In the genomic region with DNA sequence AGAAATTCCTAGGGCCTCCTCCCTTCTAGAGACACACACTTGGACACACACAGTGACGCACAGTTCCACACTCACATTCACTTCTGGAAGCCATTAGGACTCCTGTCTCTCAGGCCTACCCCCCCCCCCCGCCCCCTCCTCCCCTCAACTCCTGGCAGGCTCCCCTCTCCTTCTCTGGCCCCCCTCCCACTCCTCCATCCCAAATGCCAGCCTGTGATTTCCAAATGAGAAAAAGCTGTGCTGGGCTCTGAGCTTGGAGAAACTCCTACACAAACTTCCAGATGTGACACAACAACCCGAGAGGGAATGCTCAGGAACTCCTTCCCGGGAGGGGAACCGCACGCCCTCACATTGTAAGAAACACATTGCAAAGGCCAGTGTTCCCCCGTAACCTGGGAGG, we compare ENCODE assay signal across 13 mouse cellular contexts. TPM values are rescaled to one million over a fixed set of nuclear protein-coding genes. Genes with fewer than 3 reads are reported as not detected.
DNase-seq lines count a peak whose midpoint lies in the region; ATAC-seq and TF ChIP-seq lines count a peak whose summit lies in the region.
"Had no signal": no experiment of that assay in that cellular context is flagged by ENCODE, and none has a peak within 500 bp of the region (broad histone marks: within the 10 kb centered on the region; RNA-seq: fewer than 3 reads in every experiment).

No protein-coding gene starts in this region.

- H3K4me1 ChIP-seq in kidney, embryonic 16.5 days (ENCODE audit: insufficient read depth, low read length), result peaks cover 78% of the 10 kb centered on the region
- peaks cover 27% of the 10 kb centered on the region for H3K4me1 ChIP-seq in forebrain, embryonic 11.5 days (replicated peaks; ENCODE audit: control insufficient read depth, insufficient read depth, low read length)
- peaks cover 51% of the 10 kb centered on the region for H3K4me1 ChIP-seq in limb, embryonic 11.5 days (ENCODE audit: control insufficient read depth, insufficient read depth, low read length)
- H3K4me1 ChIP-seq in neural tube, embryonic 15.5 days, result peaks cover 85% of the 10 kb centered on the region

- H3K9ac ChIP-seq in kidney, embryonic 16.5 days (replicated peaks; ENCODE audit: low read length), result 0 out of 2 replicates have a peak overlapping the region, but pooled peaks have one; percentile 17
- no peak overlapping the region for H3K9ac ChIP-seq in forebrain, embryonic 11.5 days (ENCODE audit: low read length)
- H3K9ac ChIP-seq in limb, embryonic 11.5 days (ENCODE audit: low read length), result no peak overlapping the region; the same call in 1 of the 2 replicates
- no peak overlapping the region for H3K9ac ChIP-seq in neural tube, embryonic 15.5 days (replicated peaks)
- H3K9ac ChIP-seq: heart, embryonic 13.5 days had no signal

- H3K36me3 ChIP-seq in kidney, embryonic 16.5 days (ENCODE audit: insufficient read depth, low read length), result no peaks in the 10 kb centered on the region
- no peaks in the 10 kb centered on the region for H3K36me3 ChIP-seq in forebrain, embryonic 11.5 days (ENCODE audit: control insufficient read depth, insufficient read depth, low read length)
- no peaks in the 10 kb centered on the region for H3K36me3 ChIP-seq in limb, embryonic 11.5 days (ENCODE audit: control insufficient read depth, insufficient read depth, low read length)
- no peaks in the 10 kb centered on the region for H3K36me3 ChIP-seq in neural tube, embryonic 15.5 days
- H3K36me3 ChIP-seq: heart, embryonic 13.5 days had no signal

- H3K9me3 ChIP-seq in kidney, embryonic 16.5 days (ENCODE audit: low read length), result no peaks in the 10 kb centered on the region
- H3K9me3 ChIP-seq in forebrain, embryonic 11.5 days (ENCODE audit: control insufficient read depth, low read length), result no peaks in the 10 kb centered on the region
- H3K9me3 ChIP-seq in limb, embryonic 11.5 days (ENCODE audit: control insufficient read depth, low read length), result no peaks in the 10 kb centered on the region
- no peaks in the 10 kb centered on the region for H3K9me3 ChIP-seq in neural tube, embryonic 15.5 days (replicated peaks)
- H3K9me3 ChIP-seq: heart, embryonic 13.5 days had no signal

- WGBS in kidney, embryonic 16.5 days, result 35% methylated on average over 7 of the region's 7 CpGs
- WGBS in forebrain, embryonic 11.5 days, result 26% methylated on average over 7 of the region's 7 CpGs
- WGBS in limb, embryonic 11.5 days, result 9% methylated on average over 6 of the region's 7 CpGs
- WGBS in neural tube, embryonic 15.5 days, result 45% methylated on average over 6 of the region's 7 CpGs

- H3K4me3 ChIP-seq in kidney, embryonic 16.5 days (ENCODE audit: low read length), result no peak overlapping the region
- no peak overlapping the region for H3K4me3 ChIP-seq in forebrain, embryonic 11.5 days (ENCODE audit: low read depth, low read length)
- H3K4me3 ChIP-seq in limb, embryonic 11.5 days (ENCODE audit: low read depth, low read length), result 0 out of 2 replicates have a peak overlapping the region, but pooled peaks have one; percentile 99
- peak overlapping the region; percentile 92 for H3K4me3 ChIP-seq in neural tube, embryonic 15.5 days (replicated peaks)
- H3K4me3 ChIP-seq in layer of hippocampus, adult 2 months, result no peak overlapping the region
- H3K4me3 ChIP-seq: heart, embryonic 13.5 days had no signal

- no peak for ATAC-seq in kidney, embryonic 16.5 days (ENCODE audit: low FRiP score, low TSS enrichment)
- ATAC-seq in forebrain, embryonic 11.5 days (replicated peaks; ENCODE audit: low FRiP score), result no peak
- ATAC-seq in limb, embryonic 11.5 days (ENCODE audit: insufficient number of reproducible peaks, low FRiP score, low TSS enrichment, low read depth), result 0 out of 2 replicates have a peak, but pooled peaks have one; percentile 9
- no peak for ATAC-seq in neural tube, embryonic 15.5 days (ENCODE audit: low FRiP score)
- ATAC-seq: CD4-positive, CD25-positive, alpha-beta regulatory T cell, adult 4 months had no signal

- no peak for DNase-seq in kidney, adult 9 months
- no peak for DNase-seq in forebrain, embryonic 11.5 days (ENCODE audit: low spot score)
- DNase-seq in limb, embryonic 11.5 days (ENCODE audit: low spot score), result peak; percentile 79
- DNase-seq in layer of hippocampus, adult 2 months (ENCODE audit: low spot score in 2 of 2), result no peak
- no peak for DNase-seq in gastrocnemius, postnatal 36 days
- no peak for DNase-seq in layer of hippocampus, adult 9-10 months (ENCODE audit: low spot score)
- DNase-seq: spleen, adult 18-20 months had no signal

- H3K27ac ChIP-seq in kidney, embryonic 16.5 days (ENCODE audit: low read length), result peak overlapping the region; percentile 48; the same call in 1 of the 2 replicates
- peak overlapping the region; percentile 12; the same call in 1 of the 2 replicates for H3K27ac ChIP-seq in forebrain, embryonic 11.5 days (ENCODE audit: low read depth, low read length)
- H3K27ac ChIP-seq in limb, embryonic 11.5 days (replicated peaks; ENCODE audit: low read depth, low read length), result peak overlapping the region; percentile 93
- peak overlapping the region; percentile 90 for H3K27ac ChIP-seq in neural tube, embryonic 15.5 days (replicated peaks)
- H3K27ac ChIP-seq in layer of hippocampus, adult 2 months, result no peak overlapping the region
- H3K27ac ChIP-seq: heart, embryonic 13.5 days had no signal

- H3K4me2 ChIP-seq in kidney, embryonic 16.5 days (replicated peaks; ENCODE audit: low read depth, low read length), result peak overlapping the region; percentile 98; the same call in 1 of the 2 replicates
- no peak overlapping the region for H3K4me2 ChIP-seq in forebrain, embryonic 11.5 days (ENCODE audit: low read depth, low read length, severe bottlenecking)
- H3K4me2 ChIP-seq in limb, embryonic 11.5 days (ENCODE audit: low read depth, severe bottlenecking), result peak overlapping the region; percentile 95
- peak overlapping the region; percentile 92 for H3K4me2 ChIP-seq in neural tube, embryonic 15.5 days

- peaks cover 17% of the 10 kb centered on the region; the same call in 1 of the 2 replicates for H3K27me3 ChIP-seq in kidney, embryonic 16.5 days (ENCODE audit: insufficient read depth, low read length)
- peaks cover 17% of the 10 kb centered on the region for H3K27me3 ChIP-seq in forebrain, embryonic 11.5 days (ENCODE audit: control insufficient read depth, insufficient read depth, low read length)
- peaks cover 3% of the 10 kb centered on the region; the same call in 1 of the 2 replicates for H3K27me3 ChIP-seq in limb, embryonic 11.5 days (ENCODE audit: control insufficient read depth, insufficient read depth, low read length)
- peaks cover 6% of the 10 kb centered on the region; the same call in 1 of the 2 replicates for H3K27me3 ChIP-seq in neural tube, embryonic 15.5 days (replicated peaks)

- no peak for TF ChIP-seq CTCF in layer of hippocampus, adult 2 months (conservative IDR thresholded peaks at IDR 0.05)

- intact Hi-C loops in gastrocnemius, postnatal 36 days (cut with DNase I), result no loop called here

RNA-seq across cellular contexts. Expression of a gene that starts 3.6 kb away (rescaled TPM):
- polyA plus RNA-seq in kidney, embryonic 16.5 days (2015; fragmentation: Nextera tagmentation; extraction: Ambion mirVana), result 10.2 and 10.3 TPM in 2 replicates
- polyA plus RNA-seq in forebrain, embryonic 11.5 days (2014; fragmentation: Nextera tagmentation; extraction: Ambion mirVana), result 13.0 and 17.4 TPM in 2 replicates
- polyA plus RNA-seq in limb, embryonic 11.5 days (2014; fragmentation: Nextera tagmentation; extraction: Ambion mirVana), result 21.0 and 24.3 TPM in 2 replicates
- polyA plus RNA-seq in neural tube, embryonic 15.5 days (2015; fragmentation: Nextera tagmentation; extraction: Ambion mirVana), result 12.8 and 14.7 TPM in 2 replicates
- total RNA-seq in layer of hippocampus, adult 2 months (2021), result 10 to 100 TPM; 61.0 to 74.0 TPM
- 1 to 10 TPM; 2.0 to 3.0 TPM for total RNA-seq in gastrocnemius, postnatal 36 days (2021)
- total RNA-seq: common myeloid progenitor, adult 5-6 weeks; megakaryocyte progenitor cell, adult 5-6 weeks had no signal
- polyA plus RNA-seq: CD4-positive, CD25-positive, alpha-beta regulatory T cell, adult 4 months had no signal

RNA-seq across cellular contexts. Expression of a gene that starts 15.6 kb away (rescaled TPM):
- 0.19 and 0.37 TPM in 2 replicates for polyA plus RNA-seq in kidney, embryonic 16.5 days (2015; fragmentation: Nextera tagmentation; extraction: Ambion mirVana)
- 0.17 TPM in 1 of 2 replicates, not detected in the other for polyA plus RNA-seq in forebrain, embryonic 11.5 days (2014; fragmentation: Nextera tagmentation; extraction: Ambion mirVana)
- polyA plus RNA-seq in limb, embryonic 11.5 days (2014; fragmentation: Nextera tagmentation; extraction: Ambion mirVana), result not detected in 2 replicates
- 0.28 and 0.42 TPM in 2 replicates for polyA plus RNA-seq in neural tube, embryonic 15.5 days (2015; fragmentation: Nextera tagmentation; extraction: Ambion mirVana)
- total RNA-seq in layer of hippocampus, adult 2 months (2021), result under 1 TPM in 1 of 2 experiments, not detected in 1; 0.18 TPM
- total RNA-seq in gastrocnemius, postnatal 36 days (2021), result not detected
- total RNA-seq: common myeloid progenitor, adult 5-6 weeks; megakaryocyte progenitor cell, adult 5-6 weeks had no signal
- polyA plus RNA-seq: CD4-positive, CD25-positive, alpha-beta regulatory T cell, adult 4 months had no signal

RNA-seq across cellular contexts. Expression of a gene that starts 29.4 kb away (rescaled TPM):
- polyA plus RNA-seq in kidney, embryonic 16.5 days (2015; fragmentation: Nextera tagmentation; extraction: Ambion mirVana), result 23.4 and 28.2 TPM in 2 replicates
- 0.48 and 0.64 TPM in 2 replicates for polyA plus RNA-seq in forebrain, embryonic 11.5 days (2014; fragmentation: Nextera tagmentation; extraction: Ambion mirVana)
- polyA plus RNA-seq in limb, embryonic 11.5 days (2014; fragmentation: Nextera tagmentation; extraction: Ambion mirVana), result 2.8 and 3.1 TPM in 2 replicates
- 1.1 and 1.5 TPM in 2 replicates for polyA plus RNA-seq in neural tube, embryonic 15.5 days (2015; fragmentation: Nextera tagmentation; extraction: Ambion mirVana)
- 1 to 10 TPM; 1.6 TPM for total RNA-seq in layer of hippocampus, adult 2 months (2021)
- under 1 TPM; 0.12 to 0.31 TPM for total RNA-seq in gastrocnemius, postnatal 36 days (2021)
- total RNA-seq: common myeloid progenitor, adult 5-6 weeks; megakaryocyte progenitor cell, adult 5-6 weeks had no signal
- polyA plus RNA-seq: CD4-positive, CD25-positive, alpha-beta regulatory T cell, adult 4 months had no signal

RNA-seq across cellular contexts. Expression of a gene that starts 51.2 kb away (rescaled TPM):
- polyA plus RNA-seq in kidney, embryonic 16.5 days (2015; fragmentation: Nextera tagmentation; extraction: Ambion mirVana), result 4.3 and 5.1 TPM in 2 replicates
- 1.9 and 4.8 TPM in 2 replicates for polyA plus RNA-seq in forebrain, embryonic 11.5 days (2014; fragmentation: Nextera tagmentation; extraction: Ambion mirVana)
- polyA plus RNA-seq in limb, embryonic 11.5 days (2014; fragmentation: Nextera tagmentation; extraction: Ambion mirVana), result 4.2 and 4.9 TPM in 2 replicates
- polyA plus RNA-seq in neural tube, embryonic 15.5 days (2015; fragmentation: Nextera tagmentation; extraction: Ambion mirVana), result 2.0 and 2.8 TPM in 2 replicates
- 1 to 10 TPM; 2.2 to 4.6 TPM for total RNA-seq in layer of hippocampus, adult 2 months (2021)
- total RNA-seq in gastrocnemius, postnatal 36 days (2021), result not detected
- polyA plus RNA-seq: CD4-positive, CD25-positive, alpha-beta regulatory T cell, adult 4 months had no signal

Comparison
In these comparisons a context has a peak if more than half of its experiments do, and no peak if none do; other contexts are left out.
1. H3K4me3 ChIP-seq: peak in limb, embryonic 11.5 days (single experiment) and neural tube, embryonic 15.5 days (single experiment); none in kidney, embryonic 16.5 days (single experiment), forebrain, embryonic 11.5 days (single experiment) and layer of hippocampus, adult 2 months (single experiment).